Mouse (Mus musculus): ENCODE data around the gene Nxnl2.
"Not testable (repeated sequence)": the region's sequence is repeated elsewhere in the genome, so short reads cannot be mapped to it uniquely, and the experiment has no call there.

Nxnl2 gene

DNA sequence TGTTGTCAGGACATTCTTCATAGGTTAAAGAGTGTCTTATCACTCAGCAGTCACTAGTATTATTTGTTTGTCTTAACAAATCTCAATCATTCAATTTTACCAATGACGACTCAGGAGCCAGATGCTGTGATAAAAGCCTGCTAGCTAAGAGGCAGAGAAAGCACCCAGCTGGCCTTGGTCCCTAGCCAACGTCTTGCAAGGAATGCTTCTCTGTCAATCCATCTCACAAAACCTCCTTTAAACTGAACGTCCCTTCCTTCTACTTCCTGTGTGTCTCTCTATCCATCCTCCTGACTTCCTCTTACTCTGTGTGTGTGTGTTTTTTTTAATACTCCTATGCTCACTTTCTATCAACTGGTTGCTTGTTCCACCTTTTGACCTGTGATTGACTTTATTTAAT is 8.5 kb downstream of the Nxnl2 start:
- DNase-seq (ENCODE audit: low read depth): no peak

DNA sequence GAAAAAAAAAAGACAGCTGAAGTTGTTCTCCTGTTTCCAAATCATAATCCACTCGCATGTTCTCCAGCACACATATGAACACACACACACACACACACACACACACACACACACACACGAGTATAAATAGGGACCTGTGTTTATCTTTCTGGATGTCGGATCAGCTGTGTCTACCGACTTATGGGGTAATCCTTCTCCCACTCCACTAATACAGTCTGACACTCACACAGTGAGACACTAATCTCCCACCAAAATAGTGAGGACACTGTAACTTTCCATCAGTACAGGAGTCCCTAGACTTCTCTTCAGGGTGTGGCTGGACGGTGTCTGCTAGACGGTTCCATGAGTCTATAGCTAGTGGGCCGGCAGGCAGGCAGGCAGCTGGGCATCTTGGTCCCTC is 11.4 kb downstream of the Nxnl2 start:
- DNase-seq (ENCODE audit: low read depth): no peak

- no peak for DNase-seq (ENCODE audit: low read depth)
Measured at GRCm38 (mm10) chr13:51184896-51185295, 14.1 kb downstream of the Nxnl2 start.

DNA sequence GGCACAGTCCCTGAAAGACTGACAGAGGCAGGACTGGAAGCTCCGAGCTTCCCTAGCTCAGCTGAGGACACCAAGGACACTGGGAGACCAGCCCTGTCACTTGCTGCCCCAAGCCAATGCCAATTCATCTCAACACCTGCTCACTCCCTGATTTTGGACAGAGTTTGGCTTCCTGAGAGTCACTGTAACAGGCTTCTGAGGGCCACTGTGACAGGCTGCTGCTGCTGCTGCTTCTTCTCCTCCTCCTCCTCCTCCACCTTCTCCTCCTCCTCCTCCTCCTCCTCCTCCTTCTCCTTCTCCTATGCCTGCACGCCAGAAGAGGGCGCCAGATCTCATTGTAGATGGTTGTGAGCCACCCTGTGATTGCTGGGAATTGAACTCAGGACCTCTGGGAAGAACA is 19.5 kb downstream of the Nxnl2 start:
- DNase-seq (ENCODE audit: low read depth): no peak

GRCm38 (mm10) chr13:51191416-51192140 is 20.8 kb downstream of the Nxnl2 start:
- DNase-seq (ENCODE audit: low read depth): no peak

DNA sequence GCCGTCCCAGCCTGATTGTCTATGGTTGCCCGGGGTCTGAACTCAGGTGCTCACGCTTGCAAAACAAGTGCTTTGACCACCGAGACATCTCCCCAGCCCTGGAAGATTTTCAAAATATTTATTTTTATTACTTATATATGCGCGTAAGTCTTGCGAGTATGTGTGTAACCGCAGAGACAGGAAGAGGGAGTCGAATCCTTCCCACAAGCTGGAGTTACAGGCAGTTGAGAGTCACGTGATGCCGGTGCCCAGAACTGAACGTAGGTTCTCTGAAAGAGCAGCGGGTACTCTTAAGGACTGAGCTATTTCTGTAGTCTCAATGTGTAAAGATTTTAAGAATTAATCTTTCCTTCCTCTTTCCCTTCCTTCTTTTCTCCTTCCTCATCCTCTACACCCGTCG is 23.1 kb downstream of the Nxnl2 start:
- DNase-seq (ENCODE audit: low read depth): no peak

- DNase-seq (ENCODE audit: low read depth): no peak
Measured at GRCm38 (mm10) chr13:51197699-51198098, 26.9 kb downstream of the Nxnl2 start.

DNA sequence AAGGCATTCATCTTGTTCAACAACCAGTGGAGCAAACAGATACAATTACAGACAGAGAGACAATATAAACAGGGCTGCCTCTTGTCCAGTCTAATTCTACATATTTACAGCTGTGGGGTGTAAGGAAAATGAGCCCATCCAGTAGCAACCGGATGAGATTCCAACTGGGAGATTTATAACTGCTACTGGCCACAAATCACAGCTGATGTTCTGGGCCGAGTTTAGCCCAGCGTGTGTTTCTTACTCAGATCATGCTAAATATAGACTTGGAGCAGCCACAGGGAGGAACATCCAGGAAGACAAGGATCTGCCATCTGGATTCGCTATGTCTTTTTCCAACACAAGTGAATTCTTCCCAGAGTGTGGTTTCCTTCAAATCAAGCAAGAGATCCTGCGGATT is 27.4 kb downstream of the Nxnl2 start:
- DNase-seq (ENCODE audit: low read depth): no peak

GRCm38 (mm10) chr13:51201985-51202843 is 31.4 kb downstream of the Nxnl2 start:
- DNase-seq (ENCODE audit: low read depth): not testable (repeated sequence)

DNA sequence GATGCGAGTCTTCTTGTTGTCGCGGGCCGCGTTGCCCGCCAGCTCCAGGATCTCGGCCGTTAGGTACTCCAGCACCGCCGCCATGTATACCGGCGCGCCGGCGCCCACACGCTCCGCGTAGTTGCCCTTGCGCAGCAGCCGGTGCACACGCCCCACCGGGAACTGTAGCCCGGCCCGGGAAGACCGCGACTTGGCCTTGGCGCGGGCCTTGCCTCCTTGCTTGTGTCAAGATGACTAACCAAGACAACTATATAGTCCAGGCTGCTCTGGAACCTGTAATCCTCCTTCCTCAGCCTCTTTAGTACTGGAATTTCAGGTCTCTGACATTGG is 32.0 kb downstream of the Nxnl2 start:
- DNase-seq (ENCODE audit: low read depth): peak; percentile 38

DNA sequence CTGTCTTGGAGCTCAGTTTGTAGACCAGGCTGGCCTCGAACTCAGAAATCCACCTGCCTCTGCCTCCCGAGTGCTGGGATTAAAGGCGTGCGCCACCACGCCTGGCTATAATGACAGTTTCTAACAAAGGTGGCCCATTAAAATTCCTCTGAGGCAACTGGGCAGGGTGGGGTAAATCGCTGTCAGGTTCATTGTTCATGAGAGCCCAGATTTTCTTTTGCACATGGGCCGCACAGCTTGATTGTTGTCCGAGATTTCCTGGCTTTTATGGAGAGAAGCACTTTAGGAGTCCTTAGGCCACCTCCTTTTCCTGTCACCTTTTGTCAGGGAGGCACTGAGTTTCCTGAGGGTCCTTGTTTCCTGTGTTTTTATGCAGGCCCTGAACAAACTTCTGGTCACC is 32.6 kb downstream of the Nxnl2 start:
- DNase-seq (ENCODE audit: low read depth): no peak

DNA sequence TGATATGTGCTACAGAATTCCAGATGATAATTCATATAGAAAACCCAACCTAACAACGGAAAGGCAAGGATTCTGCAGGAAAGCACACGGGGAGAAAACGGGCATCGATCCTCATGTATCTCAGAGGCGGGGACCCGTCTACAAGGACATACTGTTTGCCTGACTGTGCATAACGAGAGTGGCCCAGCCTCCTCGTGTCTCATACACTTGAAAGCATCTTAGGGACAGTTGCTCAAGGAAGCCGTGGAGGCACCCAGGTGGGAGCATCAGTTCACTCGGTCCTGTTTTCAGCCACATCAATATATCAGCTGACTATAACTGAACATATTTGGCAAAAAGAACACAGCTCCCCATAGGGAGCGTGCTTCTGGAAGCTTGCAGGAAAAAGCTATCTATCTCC is 33.3 kb downstream of the Nxnl2 start:
- DNase-seq (ENCODE audit: low read depth): not testable (repeated sequence)

- no peak for DNase-seq (ENCODE audit: low read depth)
Measured at GRCm38 (mm10) chr13:51207965-51208364, 37.1 kb downstream of the Nxnl2 start.

DNA sequence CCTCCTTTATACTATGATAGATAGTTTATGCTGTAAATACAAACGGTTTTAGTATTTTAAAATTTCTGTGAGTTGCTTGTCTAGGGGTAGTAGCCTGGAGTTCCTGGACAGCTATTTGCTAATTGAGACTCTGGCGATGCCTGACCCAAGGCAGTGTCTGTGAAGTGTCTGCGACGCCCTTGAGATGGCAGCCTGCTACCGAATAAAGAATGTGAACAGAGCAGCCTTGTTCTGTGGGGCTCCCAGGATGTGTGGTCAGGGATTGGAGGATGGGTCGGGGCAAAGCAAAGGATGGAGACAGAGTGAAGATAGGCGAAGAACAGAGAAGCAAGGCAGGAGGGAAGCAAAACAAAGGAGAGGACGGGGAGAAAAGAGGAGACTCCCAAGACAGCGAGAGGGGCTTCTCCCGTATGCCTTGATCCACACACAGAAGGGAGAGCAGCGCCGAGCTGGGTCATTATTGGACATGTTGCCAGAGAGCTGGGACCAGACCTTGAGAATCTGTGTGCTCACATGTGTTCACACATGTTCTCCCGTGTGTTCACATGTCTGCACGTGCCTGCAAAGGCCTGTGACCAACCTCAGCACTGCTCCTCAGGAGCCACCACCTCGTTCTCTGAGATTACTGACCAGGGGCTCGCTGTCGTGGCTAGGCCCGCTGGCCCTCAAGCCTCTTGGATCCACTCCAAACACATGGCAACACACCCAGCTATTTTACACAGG is 37.7 kb downstream of the Nxnl2 start:
- DNase-seq (ENCODE audit: low read depth): no peak

DNA sequence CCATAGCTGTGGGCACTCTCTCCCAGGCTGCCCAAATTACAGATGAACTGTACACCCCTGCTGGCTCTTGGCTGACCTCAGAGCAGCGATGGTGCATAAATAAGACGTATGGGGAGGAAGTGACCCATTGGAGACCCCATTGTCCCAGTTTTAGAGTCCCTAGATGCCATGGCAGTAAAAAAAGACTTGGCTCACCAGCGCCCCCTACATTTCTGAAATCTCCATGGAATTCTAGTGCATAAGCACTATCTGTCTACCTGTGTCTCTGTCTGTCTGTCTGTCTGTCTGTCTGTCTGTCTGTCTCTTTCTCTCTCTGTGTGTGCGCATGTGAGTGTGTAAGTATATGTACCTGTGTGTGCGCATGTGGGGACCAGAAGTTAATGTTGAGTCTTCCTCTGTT is 39.8 kb downstream of the Nxnl2 start:
- DNase-seq (ENCODE audit: low read depth): no peak

DNA sequence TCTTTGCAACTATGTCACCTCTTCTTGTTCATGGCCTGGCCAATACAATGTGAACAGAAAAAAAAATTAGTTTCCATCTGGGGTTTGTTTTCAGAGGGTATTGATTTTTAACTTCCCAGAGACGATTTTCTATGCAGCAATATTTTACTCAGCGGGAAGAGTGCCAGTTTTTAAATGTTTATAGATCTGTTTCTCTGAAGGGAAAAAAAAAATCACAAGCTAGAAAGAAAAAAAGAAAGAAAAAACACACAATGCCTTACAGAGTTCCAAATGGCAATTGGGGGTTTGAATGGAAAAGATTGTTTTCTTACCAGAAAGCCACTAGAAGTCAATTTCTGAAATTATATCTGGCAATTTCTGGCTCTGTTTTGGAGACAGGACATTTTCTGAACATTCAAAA is 43.9 kb downstream of the Nxnl2 start:
- no peak for DNase-seq (ENCODE audit: low read depth)

DNA sequence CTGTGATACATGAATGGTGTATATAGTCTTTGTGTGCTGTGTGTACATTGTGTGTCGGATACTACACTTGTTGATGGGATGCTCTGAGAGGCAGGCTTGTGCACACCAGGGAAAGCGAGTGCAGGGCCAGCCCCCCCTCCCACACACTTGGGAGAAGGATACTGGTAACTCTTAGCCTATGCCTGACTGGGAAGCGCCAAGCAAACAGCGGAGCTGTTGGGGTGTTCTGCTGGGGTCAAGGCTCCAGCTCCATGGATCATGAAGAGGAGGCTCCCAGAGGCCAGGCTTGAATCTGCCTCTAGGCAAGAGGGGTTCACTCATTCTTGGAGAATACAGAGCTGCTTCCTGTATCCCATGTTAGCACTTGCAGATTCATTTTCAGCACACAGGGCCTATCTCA is 50.1 kb downstream of the Nxnl2 start:
- no peak for DNase-seq (ENCODE audit: low read depth)

- no peak for DNase-seq (ENCODE audit: low read depth)
Measured at GRCm38 (mm10) chr13:51221425-51222160, 50.8 kb downstream of the Nxnl2 start.
